Mouse (Mus musculus): ENCODE results near the gene Tm4sf5. TPM values are rescaled to one million over a fixed set of nuclear protein-coding genes. Genes with fewer than 3 reads are reported as not detected.
"Not testable (repeated sequence)": the region's sequence is repeated elsewhere in the genome, so short reads cannot be mapped to it uniquely, and the experiment has no call there.

The Tm4sf5 gene
- polyA plus RNA-seq, 1 experiment, result 0.54 TPM

GRCm38 (mm10) chr11:70524782-70525181 lies 19.7 kb downstream of the Tm4sf5 start:
- 8% methylated on average over 8 of the region's 8 CpGs for WGBS
- H3K4me1 ChIP-seq (ENCODE audit: control insufficient read depth, insufficient read depth, low read length), result peaks cover 7% of the 10 kb centered on the region

DNA sequence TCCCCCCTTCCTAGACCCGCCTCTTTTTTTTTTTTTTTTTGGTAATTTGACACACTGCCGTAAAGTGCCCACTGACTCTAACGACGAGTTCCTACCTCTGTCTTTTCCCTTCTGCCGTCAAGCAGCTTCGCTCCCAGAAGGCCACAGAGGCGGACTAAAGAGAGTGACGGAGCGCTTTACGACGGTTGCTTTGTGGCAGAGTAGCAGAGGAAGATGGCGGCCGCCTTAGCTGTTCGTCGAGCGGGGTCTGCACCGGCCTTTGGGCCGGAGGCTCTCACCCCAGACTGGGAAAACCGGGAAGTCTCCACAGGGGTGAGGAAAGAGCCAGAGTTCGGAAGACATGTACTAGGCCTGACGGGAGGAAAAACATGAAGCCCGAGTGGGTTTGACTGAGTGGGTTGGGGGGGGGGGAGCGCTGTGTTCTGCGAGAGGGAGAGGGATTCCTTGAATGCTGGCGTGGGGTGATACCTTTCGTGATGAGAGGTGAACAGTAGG lies 20.2 kb downstream of the Tm4sf5 start, which contains the start of gene Psmb6:
TSS of gene Psmb6 (plus strand) at position 184 of the 495 bp plus-strand sequence.
- under 1% methylated on average over 26 of the region's 26 CpGs for WGBS
- Histone ChIP-seq H3K4me3 (replicated peaks; ENCODE audit: insufficient read depth, low read depth, low read length) (peak within 1 kb of the TSS; percentile 88), H3K27me3 (ENCODE audit: control insufficient read depth, insufficient read depth, low read length) (no peaks in the 10 kb centered on the region), H3K27ac (ENCODE audit: insufficient read depth, low read length) (no peak within 1 kb of the TSS), H3K4me1 (ENCODE audit: control insufficient read depth, insufficient read depth, low read length) (peaks cover 6% of the 10 kb centered on the region)
- peak; percentile 91 to 97 for DNase-seq
- peak; percentile 84; the same call in 1 of the 2 replicates for TF ChIP-seq POLR2A (IDR thresholded peaks at IDR 0.05; ENCODE audit: borderline replicate concordance, insufficient read depth, low read length)
- no peak for TF ChIP-seq CTCF (IDR thresholded peaks at IDR 0.05; ENCODE audit: borderline replicate concordance, insufficient read depth, low read depth, low read length)

More at GRCm38 (mm10) chr11:70524782-70525181, 19.7 kb downstream of the Tm4sf5 start:
- no peak overlapping the region for H3K27ac ChIP-seq (ENCODE audit: insufficient read depth, low read length)
- peak overlapping the region; percentile 38 for H3K4me3 ChIP-seq (replicated peaks; ENCODE audit: insufficient read depth, low read depth, low read length)
- no peaks in the 10 kb centered on the region for H3K27me3 ChIP-seq (ENCODE audit: control insufficient read depth, insufficient read depth, low read length)
- no peak for DNase-seq
- TF ChIP-seq CTCF (IDR thresholded peaks at IDR 0.05; ENCODE audit: borderline replicate concordance, insufficient read depth, low read depth, low read length), result no peak
- no peak for TF ChIP-seq POLR2A (IDR thresholded peaks at IDR 0.05; ENCODE audit: borderline replicate concordance, insufficient read depth, low read length)

GRCm38 (mm10) chr11:70525726-70526125 lies 20.7 kb downstream of the Tm4sf5 start:
- Histone ChIP-seq H3K4me3 (replicated peaks; ENCODE audit: insufficient read depth, low read depth, low read length) (peak overlapping the region; percentile 88), H3K27ac (ENCODE audit: insufficient read depth, low read length) (no peak overlapping the region), H3K27me3 (ENCODE audit: control insufficient read depth, insufficient read depth, low read length) (no peaks in the 10 kb centered on the region), H3K4me1 (ENCODE audit: control insufficient read depth, insufficient read depth, low read length) (peaks cover 6% of the 10 kb centered on the region; the same call in 1 of the 2 replicates)
- 2% methylated on average over 12 of the region's 12 CpGs for whole genome bisulfite sequencing
- no peak for DNase-seq
- TF ChIP-seq CTCF (IDR thresholded peaks at IDR 0.05; ENCODE audit: borderline replicate concordance, insufficient read depth, low read depth, low read length) (no peak), POLR2A (IDR thresholded peaks at IDR 0.05; ENCODE audit: borderline replicate concordance, insufficient read depth, low read length) (no peak)

DNA sequence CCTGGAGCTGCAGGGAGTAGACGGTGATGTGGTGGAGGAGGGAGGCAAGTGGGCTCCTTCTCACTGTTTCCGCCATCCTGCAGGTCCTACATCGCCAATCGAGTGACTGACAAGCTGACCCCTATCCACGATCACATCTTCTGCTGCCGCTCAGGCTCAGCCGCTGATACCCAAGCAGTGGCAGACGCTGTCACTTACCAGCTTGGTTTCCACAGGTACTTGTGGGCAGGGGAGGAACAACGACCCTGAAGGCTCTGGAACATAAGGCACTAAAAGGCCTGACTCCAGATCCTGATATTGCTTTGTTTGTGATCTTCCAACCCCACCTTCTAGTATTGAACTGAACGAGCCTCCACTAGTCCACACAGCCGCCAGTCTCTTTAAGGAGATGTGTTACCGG lies 21.2 kb downstream of the Tm4sf5 start:
- Histone ChIP-seq H3K4me1 (ENCODE audit: control insufficient read depth, insufficient read depth, low read length) (peaks cover 6% of the 10 kb centered on the region; the same call in 1 of the 2 replicates), H3K27ac (ENCODE audit: insufficient read depth, low read length) (no peak overlapping the region), H3K4me3 (replicated peaks; ENCODE audit: insufficient read depth, low read depth, low read length) (no peak overlapping the region), H3K27me3 (ENCODE audit: control insufficient read depth, insufficient read depth, low read length) (no peaks in the 10 kb centered on the region)
- 85% methylated on average over 12 of the region's 12 CpGs for WGBS
- TF ChIP-seq POLR2A (IDR thresholded peaks at IDR 0.05; ENCODE audit: borderline replicate concordance, insufficient read depth, low read length), result no peak
- no peak for TF ChIP-seq CTCF (IDR thresholded peaks at IDR 0.05; ENCODE audit: borderline replicate concordance, insufficient read depth, low read depth, low read length)
- DNase-seq, result no peak

GRCm38 (mm10) chr11:70528610-70529009 lies 23.6 kb downstream of the Tm4sf5 start:
- H3K4me1 ChIP-seq (ENCODE audit: control insufficient read depth, insufficient read depth, low read length), result peaks cover 6% of the 10 kb centered on the region; the same call in 1 of the 2 replicates
- no peak for TF ChIP-seq POLR2A (IDR thresholded peaks at IDR 0.05; ENCODE audit: borderline replicate concordance, insufficient read depth, low read length)
- no peak for TF ChIP-seq CTCF (IDR thresholded peaks at IDR 0.05; ENCODE audit: borderline replicate concordance, insufficient read depth, low read depth, low read length)
- WGBS, result 84% methylated on average over 7 of the region's 7 CpGs
- no peaks in the 10 kb centered on the region for H3K27me3 ChIP-seq (ENCODE audit: control insufficient read depth, insufficient read depth, low read length)
- H3K27ac ChIP-seq (ENCODE audit: insufficient read depth, low read length), result no peak overlapping the region
- DNase-seq, result no peak
- no peak overlapping the region for H3K4me3 ChIP-seq (replicated peaks; ENCODE audit: insufficient read depth, low read depth, low read length)

- not testable (repeated sequence) for H3K27ac ChIP-seq (ENCODE audit: insufficient read depth, low read length); H3K27me3 ChIP-seq (ENCODE audit: control insufficient read depth, insufficient read depth, low read length); H3K4me3 ChIP-seq (replicated peaks; ENCODE audit: insufficient read depth, low read depth, low read length); DNase-seq; H3K4me1 ChIP-seq (ENCODE audit: control insufficient read depth, insufficient read depth, low read length)
- 78% methylated on average over 2 of the region's 2 CpGs for WGBS
Observed at GRCm38 (mm10) chr11:70531065-70531464, 26.0 kb downstream of the Tm4sf5 start.

DNA sequence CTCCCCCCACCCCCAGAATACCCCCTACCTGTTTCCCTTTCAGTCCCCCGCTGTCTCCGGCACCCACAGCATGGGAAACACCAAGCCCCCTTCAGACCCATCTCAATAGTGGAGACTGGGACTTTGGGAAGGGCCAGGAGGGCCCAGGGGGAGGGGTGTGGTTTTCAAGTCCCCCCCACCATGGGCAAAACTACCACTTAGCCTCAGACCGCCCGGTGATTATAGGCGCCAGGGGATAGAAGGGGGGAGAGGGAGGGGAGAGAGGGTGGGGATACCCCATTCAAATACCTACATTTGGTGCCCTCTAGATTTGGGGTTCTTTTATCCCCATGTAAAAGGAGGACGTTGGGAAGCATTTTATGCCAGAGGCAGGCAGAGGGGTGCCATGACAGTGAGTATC lies 27.8 kb downstream of the Tm4sf5 start, which contains the start of gene Gm40193:
TSS of gene Gm40193 (minus strand) at position 101 of the 400 bp plus-strand sequence.
- Histone ChIP-seq H3K27ac (ENCODE audit: insufficient read depth, low read length) (no peak within 1 kb of the TSS), H3K4me3 (replicated peaks; ENCODE audit: insufficient read depth, low read depth, low read length) (no peak within 1 kb of the TSS), H3K4me1 (ENCODE audit: control insufficient read depth, insufficient read depth, low read length) (no peaks in the 10 kb centered on the region), H3K27me3 (ENCODE audit: control insufficient read depth, insufficient read depth, low read length) (no peaks in the 10 kb centered on the region)
- DNase-seq, result no peak
- TF ChIP-seq CTCF (IDR thresholded peaks at IDR 0.05; ENCODE audit: borderline replicate concordance, insufficient read depth, low read depth, low read length) (no peak), POLR2A (IDR thresholded peaks at IDR 0.05; ENCODE audit: borderline replicate concordance, insufficient read depth, low read length) (no peak)
- 71% methylated on average over 6 of the region's 6 CpGs for WGBS

DNA sequence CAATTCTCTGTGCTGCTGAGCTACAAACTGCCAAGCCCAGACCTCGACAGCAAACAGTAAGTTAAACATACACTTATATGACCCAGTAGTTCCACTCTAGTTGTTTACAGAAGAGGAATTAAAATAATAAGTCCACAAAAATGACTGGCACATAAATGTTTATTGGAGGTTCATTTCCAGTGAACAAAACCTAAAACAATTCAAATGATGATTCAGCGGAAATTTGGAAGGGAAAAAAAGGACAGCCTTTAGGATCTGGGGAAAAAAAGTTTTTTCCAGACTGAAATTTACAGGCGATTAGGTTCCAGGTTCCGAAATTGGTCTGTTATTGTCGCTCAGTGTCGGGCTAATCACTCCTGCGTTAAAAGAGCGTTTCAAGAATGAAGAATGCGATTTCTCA lies 34.4 kb downstream of the Tm4sf5 start:
- Histone ChIP-seq H3K4me3 (replicated peaks; ENCODE audit: insufficient read depth, low read depth, low read length) (peak overlapping the region; percentile 36), H3K27ac (ENCODE audit: insufficient read depth, low read length) (no peak overlapping the region), H3K4me1 (ENCODE audit: control insufficient read depth, insufficient read depth, low read length) (no peaks in the 10 kb centered on the region), H3K27me3 (ENCODE audit: control insufficient read depth, insufficient read depth, low read length) (no peaks in the 10 kb centered on the region)
- TF ChIP-seq CTCF (IDR thresholded peaks at IDR 0.05; ENCODE audit: borderline replicate concordance, insufficient read depth, low read depth, low read length) (no peak), POLR2A (IDR thresholded peaks at IDR 0.05; ENCODE audit: borderline replicate concordance, insufficient read depth, low read length) (no peak)
- no peak for DNase-seq
- WGBS, result 18% methylated on average over 9 of the region's 9 CpGs

Data from cerebellum, adult 2 months (tissue).